Comparison of ENCODE assay signal across 10 mouse cellular contexts in genomic region chr11:114178746-114179472, GRCm38 (mm10).
DNase-seq lines count a peak whose midpoint lies in the region.
"Had no signal": no experiment of that assay in that cellular context is flagged by ENCODE, and none has a peak within 500 bp of the region (broad histone marks: within the 10 kb centered on the region; RNA-seq: fewer than 3 reads in every experiment).

No protein-coding gene starts in this region.

- DNase-seq in cerebellum, adult 18-20 months = peak; percentile 46 to 56
- no peak for DNase-seq in cerebellum, postnatal 4 days (ENCODE audit: low spot score in 2 of 2)
- peak; percentile 38 to 41 for DNase-seq in heart, postnatal 10 days
- DNase-seq in heart, adult 9 months (ENCODE audit: low spot score in 2 of 2) = no peak
- DNase-seq in brain, adult 2 months (ENCODE audit: low read depth, low spot score) = peak; percentile 68
- peak; percentile 35 for DNase-seq in forelimb bud, embryonic 11.5 days (ENCODE audit: low read depth, low spot score)
- no peak for DNase-seq in left cerebral cortex, postnatal 10 days (ENCODE audit: extremely low spot score in 1 of 2, low spot score in 2 of 2)
- no peak for DNase-seq in right cerebral cortex, postnatal 4 days
- DNase-seq: kidney, adult 8-10 months; thymus, adult 2 months had no signal

- intact Hi-C loops in heart, postnatal 10 days (cut with DNase I) = no loop called here
- intact Hi-C loops in left cerebral cortex, postnatal 10 days (cut with DNase I) = no loop called here

Comparison
In these comparisons a context has a peak if more than half of its experiments do, and no peak if none do; other contexts are left out.
1. DNase-seq: peak in cerebellum, adult 18-20 months (2 of 2), heart, postnatal 10 days (2 of 2), brain, adult 2 months (single experiment) and forelimb bud, embryonic 11.5 days (single experiment); none in cerebellum, postnatal 4 days (0 of 2), heart, adult 9 months (0 of 2), left cerebral cortex, postnatal 10 days (0 of 2) and right cerebral cortex, postnatal 4 days (single experiment).